Mouse (Mus musculus): ENCODE results near the gene Syt13. TPM values are rescaled to one million over a fixed set of nuclear protein-coding genes. Genes with fewer than 3 reads are reported as not detected.

Syt13 gene
- polyA plus RNA-seq (2014; fragmentation: Illumina TruSeq; extraction: RNeasy Lipid Tissue Mini Kit (QIAGEN cat#74804); ENCODE audit: insufficient read depth, low read depth, low replicate concordance) = 0.08 TPM

GRCm38 (mm10) chr2:92914933-92915553 is at the start of gene Syt13:
Gene Syt13, plus strand, starts transcription at chr2:92915098.

Other genes with a start within 250 kb of the Syt13 start
- gene Prdm11, start 131.1 kb downstream of the Syt13 start, polyA plus RNA-seq (2014; fragmentation: Illumina TruSeq; extraction: RNeasy Lipid Tissue Mini Kit (QIAGEN cat#74804); ENCODE audit: insufficient read depth, low read depth, low replicate concordance) = 4.0 TPM